Mouse (Mus musculus) kidney, postnatal 14 days (tissue): Measurements from ENCODE around the gene Wipi2.
A peak's percentile ranks its signal among the peaks of the same experiment; 100 is the strongest.

Experiments used
- DNase-seq: peaks from one replicate; pipeline ENCODE4 v3.0.0; 2022; ENCODE audit warnings: mixed read lengths

Wipi2 gene

DNA sequence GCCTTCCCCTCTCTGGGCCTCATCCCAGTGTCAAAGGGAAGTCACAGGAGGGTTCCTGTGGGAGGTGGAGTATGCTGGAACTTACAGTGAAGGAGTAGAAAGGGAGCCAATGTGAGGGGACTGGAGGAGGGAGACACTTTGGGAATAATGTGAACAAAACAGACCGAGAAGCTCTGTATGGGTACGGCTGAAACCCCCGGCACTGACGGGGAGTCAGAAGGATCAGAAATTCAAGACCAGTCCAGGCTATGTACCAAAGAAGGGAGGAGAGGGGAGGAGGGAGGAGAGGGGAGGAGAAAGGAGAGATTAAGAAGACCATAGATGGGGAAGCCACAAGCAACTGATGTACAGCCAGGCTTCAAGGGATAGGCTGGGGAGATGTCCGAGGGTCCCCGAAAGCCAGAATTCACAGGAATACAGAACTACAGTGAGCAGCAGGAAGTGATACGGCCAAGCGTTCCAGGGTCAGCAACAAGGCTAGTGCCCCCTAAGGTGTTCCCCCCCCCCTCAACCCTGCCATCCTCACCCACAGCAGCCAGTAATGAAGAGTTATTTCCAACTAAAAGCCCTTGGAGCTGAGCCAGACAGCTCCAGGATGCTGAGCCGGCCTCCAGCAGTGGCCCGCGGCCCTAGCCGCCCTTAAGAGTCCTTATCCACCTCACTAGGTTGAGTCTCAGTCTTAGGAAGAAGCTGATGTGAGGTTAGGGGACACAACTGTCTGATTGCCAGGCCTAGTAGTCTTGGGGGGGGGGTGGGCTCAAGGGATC lies 65.7 kb downstream of the Wipi2 start:
- no peak for DNase-seq

DNA sequence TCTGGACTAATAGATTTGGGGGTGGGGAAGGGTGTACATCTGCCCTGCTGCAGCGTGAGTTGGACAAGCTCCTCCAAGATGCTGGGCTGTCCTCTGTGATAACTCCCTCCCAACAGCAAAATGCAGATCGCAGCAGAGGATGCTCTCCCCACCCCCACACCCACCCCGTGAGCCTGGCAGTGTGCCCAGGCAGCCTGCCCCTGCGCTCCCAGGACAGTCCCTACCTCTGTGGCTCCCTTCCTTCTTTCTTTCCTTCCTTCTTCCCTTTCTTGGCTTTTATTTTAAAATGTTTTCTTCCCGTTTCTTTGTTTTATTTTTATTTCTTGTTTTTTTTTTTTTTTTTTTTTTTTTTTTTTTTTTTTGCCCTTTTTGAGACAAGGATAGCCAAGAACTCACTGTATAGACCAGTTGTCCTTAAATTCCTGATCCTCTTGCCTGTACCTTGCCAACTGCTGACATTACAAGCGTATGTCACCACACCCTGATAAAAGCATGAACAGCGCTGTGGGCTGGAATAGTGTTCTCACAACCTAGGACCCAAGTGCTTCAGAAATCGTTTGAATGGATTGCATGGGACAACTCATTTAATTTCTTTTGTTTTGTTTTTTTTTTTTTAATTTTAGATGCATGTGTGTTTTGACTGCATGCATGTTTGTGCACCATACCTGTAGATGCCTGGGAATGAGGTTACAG lies 66.4 kb downstream of the Wipi2 start:
- DNase-seq: no peak

DNA sequence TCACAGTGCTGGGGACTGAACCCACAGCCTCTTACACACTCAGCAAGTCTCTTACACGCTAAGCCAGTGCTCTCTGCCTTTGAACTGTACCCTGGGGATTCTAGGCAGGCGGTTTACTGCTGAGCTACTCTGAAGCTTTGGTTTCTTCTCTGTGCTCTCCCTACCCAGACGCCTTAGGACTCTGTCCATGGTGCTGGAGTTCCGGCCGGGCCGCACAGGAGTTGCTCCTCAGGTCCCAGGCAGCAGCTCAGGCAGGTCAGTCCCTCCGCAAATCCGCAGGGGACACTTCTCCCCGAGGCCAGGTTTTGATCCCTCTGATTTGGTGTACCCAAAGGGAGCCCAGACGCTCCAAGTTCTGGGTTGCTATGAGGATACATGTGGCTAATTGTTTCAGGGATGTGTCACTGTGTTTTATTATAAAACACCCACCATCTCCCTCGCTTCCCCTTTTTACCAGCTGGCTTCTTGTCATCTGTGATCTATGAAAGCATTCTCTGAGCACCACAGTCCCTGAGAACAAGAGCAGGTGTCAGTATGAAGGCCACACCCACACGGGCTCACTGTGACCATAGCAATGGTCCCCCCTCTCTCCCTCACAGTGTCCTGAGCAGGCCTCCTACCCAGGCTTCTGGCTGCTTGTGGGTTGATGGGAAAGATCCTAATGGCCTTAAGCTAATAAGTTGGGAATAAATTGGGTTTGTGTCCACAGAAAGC lies 67.3 kb downstream of the Wipi2 start:
- DNase-seq: peak; percentile 65

DNA sequence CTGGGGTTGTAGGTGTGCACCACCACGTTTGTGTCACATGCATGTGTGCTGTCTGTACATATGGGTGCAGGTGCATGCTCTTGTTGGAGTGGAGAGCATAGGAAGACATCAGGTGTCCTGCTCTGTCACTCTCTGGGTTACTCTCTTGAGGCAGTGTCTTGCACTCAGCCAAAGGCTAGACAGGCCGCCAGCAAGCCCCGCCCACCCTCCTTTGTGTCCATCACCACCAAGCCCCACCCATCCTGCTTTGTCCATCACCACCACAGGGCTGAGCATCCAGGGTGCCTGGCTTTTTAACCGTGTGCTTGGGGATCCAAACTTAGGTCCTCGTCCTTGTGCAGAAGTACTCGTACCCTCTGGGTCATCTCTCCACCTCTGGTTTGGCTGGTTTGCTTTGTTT lies 68.8 kb downstream of the Wipi2 start:
- DNase-seq: no peak

DNA sequence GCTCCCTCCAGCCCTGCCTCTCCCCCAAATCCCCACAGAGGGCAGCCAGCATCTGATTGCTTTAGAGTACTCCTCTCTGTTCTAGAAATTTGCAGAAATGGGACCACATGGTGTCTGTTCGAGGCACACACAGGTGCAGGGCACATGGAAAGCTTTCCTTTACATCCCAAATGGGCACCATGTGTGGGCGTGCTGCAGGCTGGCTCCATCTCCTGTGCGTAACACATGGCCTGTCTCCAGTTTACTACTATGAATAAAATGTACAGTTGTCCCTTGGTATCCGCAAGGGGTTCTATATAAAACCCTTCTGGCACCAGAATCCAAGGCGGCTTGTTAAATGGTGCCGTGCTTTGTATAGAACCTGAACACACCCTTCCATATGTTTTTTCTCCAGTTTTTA lies 69.4 kb downstream of the Wipi2 start:
- no peak for DNase-seq

DNA sequence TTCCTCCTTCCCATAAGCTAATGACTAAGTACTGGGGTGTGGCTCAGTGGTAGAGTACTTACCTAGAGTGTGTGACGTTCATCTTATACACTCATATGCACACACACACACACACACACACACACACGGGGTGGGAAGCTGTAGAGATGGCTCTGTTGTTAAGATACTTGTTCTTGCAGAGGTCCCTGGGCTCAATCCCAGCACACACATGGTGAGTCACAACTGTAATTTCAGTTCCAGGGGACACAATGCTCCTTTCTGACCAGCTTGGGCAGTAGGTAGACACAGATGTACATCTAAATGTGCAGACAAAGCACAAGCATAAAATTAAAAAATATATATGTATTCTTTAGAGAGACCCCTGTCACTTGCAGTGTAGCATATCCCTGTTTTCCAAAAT lies 70.2 kb downstream of the Wipi2 start:
- DNase-seq: no peak

DNA sequence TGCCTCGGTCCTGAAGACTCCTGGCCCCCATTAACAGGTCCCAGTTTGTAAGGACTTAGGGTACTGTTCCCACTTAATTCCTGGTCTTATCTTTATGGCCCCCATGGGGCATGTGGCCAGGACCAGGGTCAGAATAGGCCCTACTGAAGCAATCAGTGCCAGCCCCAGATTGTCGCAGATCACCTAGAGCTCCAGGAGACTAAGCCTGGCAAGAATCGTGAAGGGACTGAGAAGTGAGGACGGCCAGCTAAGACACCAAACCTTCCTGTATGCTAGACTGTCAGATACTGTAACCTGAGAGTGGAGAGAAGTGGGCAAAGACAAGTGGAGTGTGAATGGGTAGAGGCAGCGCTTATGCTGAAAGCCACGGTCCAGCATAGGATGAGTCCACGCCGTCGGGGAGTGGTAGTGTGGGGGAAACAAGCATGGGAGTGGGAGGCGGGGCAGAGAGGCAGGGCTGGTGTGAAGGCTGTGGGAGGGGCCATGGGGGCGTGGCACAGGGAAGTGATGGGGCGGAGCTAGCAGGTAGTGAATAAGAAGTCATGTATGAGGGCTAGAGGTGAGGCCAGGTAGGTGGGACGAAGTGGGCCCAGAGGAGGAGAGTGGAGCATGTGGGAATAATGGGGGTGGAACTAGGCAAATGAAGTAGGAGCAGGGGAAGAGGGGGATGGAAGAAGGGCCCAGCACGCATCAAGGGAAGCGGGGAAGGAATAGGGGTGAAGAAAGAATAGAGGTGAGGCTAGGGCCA lies 73.5 kb downstream of the Wipi2 start:
- peak; percentile 40 for DNase-seq

DNA sequence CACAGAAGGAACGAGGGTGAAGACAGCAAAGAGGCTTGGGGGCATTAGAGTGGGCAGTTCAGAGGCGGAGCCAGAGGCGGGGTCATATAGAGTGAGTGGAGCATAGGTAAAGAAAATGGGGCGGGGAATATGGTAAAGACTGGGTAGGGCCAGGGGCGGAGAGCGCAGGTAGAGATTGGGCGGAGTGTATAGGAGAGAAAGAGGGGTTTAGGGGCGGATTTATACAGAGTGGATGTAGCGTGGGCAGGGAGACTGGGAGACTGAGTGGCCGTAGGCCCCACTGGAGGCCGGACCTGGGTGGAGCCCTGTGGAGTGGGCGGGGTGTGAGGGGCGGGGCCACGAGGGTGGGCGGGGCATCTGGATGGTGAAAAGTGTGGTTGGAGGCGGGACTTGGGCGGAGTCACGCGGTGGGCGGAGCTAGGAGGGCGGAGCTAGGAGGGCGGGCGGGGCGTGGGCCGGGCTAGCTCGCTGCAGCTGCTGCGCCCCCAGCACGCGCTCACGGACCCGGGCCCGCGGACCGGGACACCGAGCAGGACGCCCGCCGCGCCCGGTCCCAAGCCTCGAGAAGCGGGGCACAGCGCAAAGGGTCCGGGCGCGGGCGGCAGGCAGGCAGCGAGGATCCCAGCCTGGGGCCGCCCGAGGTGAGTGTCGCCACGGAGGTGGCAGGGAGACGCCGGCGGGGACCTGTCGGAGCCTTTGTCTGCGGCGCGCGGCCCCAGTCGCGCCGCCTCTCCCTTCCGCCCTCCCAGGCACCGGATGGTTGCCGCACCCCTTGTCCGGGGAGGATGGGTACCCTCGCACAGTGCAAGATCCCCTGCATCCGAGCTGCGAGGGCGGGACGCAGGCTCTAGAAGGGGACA lies 74.4 kb downstream of the Wipi2 start:
- DNase-seq: peak; percentile 38

DNA sequence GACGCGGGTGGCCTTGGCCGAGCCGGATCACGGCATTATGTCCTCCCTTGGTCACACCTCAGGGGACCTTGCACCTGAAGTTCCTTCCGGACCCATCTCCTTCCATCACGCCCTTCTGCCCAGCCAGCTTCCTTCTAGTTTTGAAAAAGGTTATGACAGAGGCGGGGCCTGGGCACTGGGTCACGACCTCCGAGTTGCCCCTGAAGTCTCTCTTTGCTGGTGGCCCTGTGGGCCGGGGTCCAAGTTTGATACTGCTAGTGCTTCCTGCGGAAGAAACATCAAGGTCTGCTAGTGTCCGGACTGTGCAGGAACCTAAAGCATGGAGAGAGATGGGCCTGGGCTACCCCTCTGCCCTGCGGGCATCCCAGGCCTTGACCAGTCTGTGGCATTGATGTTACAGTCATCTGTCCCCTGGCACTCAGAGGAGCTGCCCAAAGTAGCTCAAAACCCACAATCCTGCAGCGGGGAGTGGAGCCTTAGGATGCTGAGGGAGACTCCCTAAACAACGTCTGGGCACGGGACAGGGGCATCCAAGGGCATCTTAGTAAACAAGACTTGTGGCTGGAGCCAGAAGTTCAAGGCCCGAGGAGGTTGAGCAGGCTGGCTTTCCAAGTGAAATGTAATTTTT lies 75.1 kb downstream of the Wipi2 start:
- no peak for DNase-seq

DNA sequence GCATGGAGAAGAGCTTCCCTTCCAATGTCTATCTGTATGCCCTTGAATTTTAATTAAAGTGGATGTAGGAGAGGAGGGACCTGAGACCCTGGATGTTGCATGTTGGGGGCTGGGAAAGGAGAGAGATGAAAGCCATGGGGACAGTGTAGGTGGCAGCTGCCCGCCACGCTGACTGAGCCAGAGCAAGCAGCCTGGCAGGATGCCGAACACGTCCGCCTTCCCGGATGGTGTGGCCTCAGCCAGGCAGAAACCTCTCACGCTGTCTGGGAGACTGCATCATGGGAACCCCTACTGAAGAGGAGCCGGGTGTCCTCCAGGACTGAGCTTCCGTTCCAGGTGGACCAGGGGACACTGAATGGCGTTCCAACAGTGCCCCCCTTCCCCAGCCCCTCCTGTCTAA lies 76.1 kb downstream of the Wipi2 start:
- DNase-seq: no peak

DNA sequence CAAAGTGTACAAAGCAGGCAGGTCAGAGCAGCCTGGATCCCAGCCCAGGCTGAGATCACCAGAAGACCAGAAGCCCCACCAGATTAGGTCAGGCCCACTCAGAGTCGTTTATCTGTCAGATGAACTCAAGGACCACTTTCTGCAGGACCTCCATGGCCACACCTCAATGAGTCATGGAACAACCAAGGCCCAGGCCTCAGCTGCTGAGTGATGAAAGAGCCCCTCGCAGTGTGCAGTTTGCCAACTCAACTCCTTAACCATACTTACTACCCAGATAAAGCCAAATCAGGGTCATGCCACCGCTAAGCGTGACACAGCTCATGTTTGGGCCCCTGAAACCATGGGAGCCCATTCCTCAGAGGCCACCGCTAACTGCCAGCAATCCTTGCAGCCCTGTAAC lies 80.2 kb downstream of the Wipi2 start:
- DNase-seq: no peak

DNA sequence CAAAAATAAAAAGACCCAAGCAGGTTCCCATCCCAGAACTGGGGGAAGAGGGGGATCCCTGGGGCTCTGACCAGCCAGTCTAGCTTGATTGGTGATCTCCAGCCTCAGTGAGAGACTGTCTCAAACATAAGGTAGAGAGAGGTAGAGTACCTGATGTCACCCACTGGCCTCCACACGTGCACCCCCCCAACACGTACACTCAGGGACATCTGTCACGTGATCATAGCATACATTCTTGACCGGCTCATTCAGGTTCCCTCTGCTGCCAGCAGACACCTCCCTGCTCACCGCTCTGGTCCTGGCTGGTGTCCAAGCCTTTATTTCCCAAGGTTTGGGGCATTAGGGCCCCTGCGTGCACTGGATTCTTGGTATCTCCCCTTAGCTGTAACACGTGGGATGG lies 81.9 kb downstream of the Wipi2 start:
- no peak for DNase-seq

DNA sequence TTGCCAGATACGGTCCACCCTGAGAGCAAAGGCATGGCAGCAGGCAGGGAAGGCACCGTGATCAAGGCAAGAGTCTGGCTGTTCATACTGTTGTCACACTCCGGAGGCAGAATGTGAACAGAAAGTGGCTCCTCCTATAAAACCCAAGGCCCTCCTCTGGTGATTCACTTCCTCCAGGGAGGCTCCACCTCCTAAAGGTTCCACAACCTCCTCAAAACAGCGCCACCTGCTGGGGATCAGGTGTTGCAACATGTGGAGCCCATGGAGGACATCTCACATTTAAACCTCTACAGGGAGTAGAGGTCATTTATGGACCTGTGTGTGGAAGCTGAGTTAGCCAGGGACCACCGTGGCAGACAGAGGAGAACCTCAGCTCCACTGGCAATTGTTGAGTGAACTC lies 84.9 kb downstream of the Wipi2 start:
- DNase-seq: no peak

DNA sequence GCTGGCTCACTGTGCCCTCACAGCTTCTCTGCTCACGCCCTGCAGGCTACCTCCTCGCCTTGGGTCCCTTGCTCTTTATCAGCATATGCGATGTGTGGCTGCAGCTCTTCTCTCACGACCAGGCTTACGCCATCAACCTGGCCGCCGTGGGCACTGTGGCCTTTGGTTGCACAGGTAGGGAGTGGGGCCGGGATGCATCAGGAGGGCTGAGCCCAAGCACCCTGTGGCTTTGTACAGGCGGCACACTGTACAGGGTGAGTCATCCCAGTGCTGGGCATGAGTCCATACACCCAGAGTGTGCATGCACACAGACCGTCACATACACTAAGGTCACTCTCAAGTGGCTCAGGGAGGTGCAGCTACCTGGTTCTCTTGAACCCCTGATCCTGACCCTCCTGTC lies 86.5 kb downstream of the Wipi2 start:
- no peak for DNase-seq

DNA sequence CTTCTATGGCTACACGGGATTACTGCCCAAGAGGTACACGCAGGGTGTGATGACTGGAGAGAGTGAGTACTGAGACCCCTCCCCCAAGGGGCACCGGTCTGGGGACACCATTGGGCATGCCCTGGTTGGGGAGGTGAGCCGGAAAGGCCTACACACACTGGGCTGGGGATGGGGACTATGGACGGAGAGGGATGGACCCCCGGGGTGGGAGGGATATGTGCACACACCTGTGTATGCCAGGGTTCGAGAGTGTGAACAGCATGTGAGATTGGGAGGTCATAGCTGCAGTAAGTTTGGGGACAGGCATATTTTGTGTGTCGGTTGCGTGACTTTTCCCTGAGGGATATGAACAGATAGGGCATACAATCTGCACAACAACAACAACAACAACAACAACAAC lies 87.6 kb downstream of the Wipi2 start:
- DNase-seq: no peak

DNA sequence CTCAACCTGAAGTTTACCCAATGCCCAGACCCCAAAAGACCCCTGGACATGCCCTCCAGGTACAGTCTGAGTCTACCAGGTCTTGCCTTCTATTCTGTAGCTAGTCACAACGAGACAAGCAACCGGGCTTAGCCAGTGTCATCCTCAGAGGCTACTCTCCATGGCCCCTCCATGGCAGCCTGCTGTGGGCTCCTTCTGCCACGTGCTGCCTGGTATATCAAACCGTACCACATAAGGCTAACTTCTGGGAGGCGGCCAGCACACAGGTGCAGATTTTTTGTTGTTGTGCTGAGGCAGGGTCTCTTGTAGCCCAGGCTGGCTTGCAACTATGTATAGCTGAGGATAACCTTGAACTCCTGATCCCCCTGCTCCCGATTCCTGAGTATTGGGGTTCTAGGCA lies 88.6 kb downstream of the Wipi2 start:
- DNase-seq: no peak

DNA sequence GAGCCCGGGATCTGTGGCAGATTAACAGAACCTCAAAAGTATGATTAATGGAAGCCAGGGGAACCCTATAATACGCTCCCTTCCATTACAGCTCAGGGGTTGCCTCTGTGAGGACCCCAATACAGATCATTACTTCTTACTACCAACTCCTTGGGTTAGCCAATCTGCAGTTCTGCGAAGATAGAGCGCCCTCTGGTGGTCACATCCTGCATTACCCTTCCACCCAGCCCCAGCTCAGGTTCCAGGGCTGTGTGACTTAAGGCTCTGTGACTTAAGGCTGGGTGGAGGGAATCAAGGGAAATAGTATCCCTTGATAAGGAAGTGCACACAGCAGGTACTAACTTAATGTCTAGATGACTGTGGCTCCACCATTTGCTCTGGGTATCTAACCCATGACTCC lies 90.5 kb downstream of the Wipi2 start:
- DNase-seq: peak; percentile 79

DNA sequence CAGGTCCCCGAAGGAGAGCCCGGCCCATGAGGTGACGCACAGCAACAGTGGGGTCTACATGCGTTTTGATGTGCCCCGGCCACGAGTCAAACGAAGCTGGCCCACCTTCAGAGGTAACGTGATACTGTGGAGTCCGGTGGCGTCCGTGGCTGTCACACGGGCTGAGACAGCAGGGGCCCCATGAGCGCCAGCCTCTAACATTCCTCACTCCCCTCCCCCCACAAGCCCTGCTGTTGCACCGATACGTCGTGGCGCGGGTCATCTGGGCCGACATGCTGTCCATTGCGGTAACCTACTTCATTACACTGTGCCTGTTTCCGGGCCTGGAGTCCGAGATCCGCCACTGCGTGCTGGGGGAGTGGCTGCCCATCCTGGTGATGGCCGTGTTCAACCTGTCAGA lies 91.0 kb downstream of the Wipi2 start:
- DNase-seq: no peak

DNA sequence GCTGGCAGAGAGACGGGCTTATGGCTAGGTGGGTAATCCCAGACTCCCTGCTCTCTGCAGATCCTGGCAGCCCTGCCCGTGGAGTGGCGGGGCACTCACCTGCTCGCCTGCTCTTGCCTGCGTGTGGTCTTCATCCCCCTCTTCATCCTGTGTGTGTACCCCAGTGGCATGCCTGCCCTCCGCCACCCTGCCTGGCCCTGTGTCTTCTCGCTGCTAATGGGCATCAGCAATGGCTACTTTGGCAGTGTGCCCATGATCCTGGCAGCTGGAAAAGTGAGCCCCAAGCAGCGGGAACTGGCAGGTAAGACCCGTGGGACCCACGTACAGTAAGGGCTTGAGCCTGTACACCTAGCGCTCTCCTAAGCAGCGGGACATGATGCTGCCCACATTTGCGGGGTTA lies 92.4 kb downstream of the Wipi2 start:
- no peak for DNase-seq
